8 mouse cellular contexts compared by ENCODE assay signal in genomic region chr6:115123262-115124201, GRCm38 (mm10). TPM values are rescaled to one million over a fixed set of nuclear protein-coding genes. Genes with fewer than 3 reads are reported as not detected.
DNase-seq lines count a peak whose midpoint lies in the region; ATAC-seq and TF ChIP-seq lines count a peak whose summit lies in the region.

No protein-coding gene starts in this region.

- DNase-seq in heart, adult 11 months, result peak; percentile 92
- no peak for DNase-seq in heart, postnatal 25 days (ENCODE audit: low spot score)
- DNase-seq in cerebellum, adult 11-12 months, result peak; percentile 64
- DNase-seq in forebrain, postnatal 0 days, result peak; percentile 82
- peak; percentile 52 for DNase-seq in neural tube, embryonic 10.5 days (ENCODE audit: extremely low spot score, low spot score)
- DNase-seq in urinary bladder, postnatal 4 days (ENCODE audit: low spot score in 2 of 2), result no peak

- no peaks in the 10 kb centered on the region for H3K27me3 ChIP-seq in forebrain, postnatal 0 days (ENCODE audit: insufficient read depth, low read length)
- H3K27me3 ChIP-seq in hindbrain, embryonic 16.5 days (replicated peaks; ENCODE audit: control insufficient read depth, insufficient read depth, low read length), result no peaks in the 10 kb centered on the region
- no peaks in the 10 kb centered on the region for H3K27me3 ChIP-seq in liver, embryonic 12.5 days (replicated peaks)

- no peak for TF ChIP-seq CTCF in forebrain, postnatal 0 days (IDR thresholded peaks at IDR 0.05; ENCODE audit: low read depth)

- intact Hi-C loops in heart, postnatal 25 days (cut with DNase I), result no loop called here

- H3K9ac ChIP-seq in forebrain, postnatal 0 days, result no peak overlapping the region
- no peak overlapping the region for H3K9ac ChIP-seq in hindbrain, embryonic 16.5 days (ENCODE audit: low read depth, low read length)
- no peak overlapping the region for H3K9ac ChIP-seq in liver, embryonic 12.5 days

- 15% methylated on average over 10 of the region's 10 CpGs for WGBS in forebrain, postnatal 0 days
- 12% methylated on average over 10 of the region's 10 CpGs for WGBS in hindbrain, embryonic 16.5 days
- 13% methylated on average over 10 of the region's 10 CpGs for WGBS in liver, embryonic 12.5 days (ENCODE audit: insufficient replicate concordance)

- no peak overlapping the region for H3K4me3 ChIP-seq in forebrain, postnatal 0 days (ENCODE audit: low read depth, low read length)
- H3K4me3 ChIP-seq in hindbrain, embryonic 16.5 days (ENCODE audit: low read length), result no peak overlapping the region
- no peak overlapping the region for H3K4me3 ChIP-seq in liver, embryonic 12.5 days

- H3K9me3 ChIP-seq in forebrain, postnatal 0 days (ENCODE audit: low read length), result no peaks in the 10 kb centered on the region
- H3K9me3 ChIP-seq in hindbrain, embryonic 16.5 days (ENCODE audit: control insufficient read depth, low read length), result no peaks in the 10 kb centered on the region
- H3K9me3 ChIP-seq in liver, embryonic 12.5 days (replicated peaks), result no peaks in the 10 kb centered on the region

- peak; percentile 86 for ATAC-seq in forebrain, postnatal 0 days
- peak; percentile 93 for ATAC-seq in hindbrain, embryonic 16.5 days
- ATAC-seq in liver, embryonic 12.5 days, result no peak

- no peaks in the 10 kb centered on the region for H3K36me3 ChIP-seq in forebrain, postnatal 0 days (ENCODE audit: insufficient read depth)
- H3K36me3 ChIP-seq in hindbrain, embryonic 16.5 days (ENCODE audit: control insufficient read depth, insufficient read depth, low read length), result no peaks in the 10 kb centered on the region
- H3K36me3 ChIP-seq in liver, embryonic 12.5 days, result no peaks in the 10 kb centered on the region

- 0 out of 2 replicates have a peak overlapping the region, but pooled peaks have one; percentile 4 for H3K4me2 ChIP-seq in forebrain, postnatal 0 days (ENCODE audit: low read depth)
- peak overlapping the region; percentile 28 for H3K4me2 ChIP-seq in hindbrain, embryonic 16.5 days (ENCODE audit: low read length)
- H3K4me2 ChIP-seq in liver, embryonic 12.5 days, result peak overlapping the region; percentile 19

- peaks cover 43% of the 10 kb centered on the region for H3K4me1 ChIP-seq in forebrain, postnatal 0 days (ENCODE audit: insufficient read depth)
- peaks cover 32% of the 10 kb centered on the region for H3K4me1 ChIP-seq in hindbrain, embryonic 16.5 days (ENCODE audit: control insufficient read depth, insufficient read depth, low read depth, low read length)
- no peaks in the 10 kb centered on the region; the same call in 1 of the 2 replicates for H3K4me1 ChIP-seq in liver, embryonic 12.5 days

- peak overlapping the region; percentile 82 for H3K27ac ChIP-seq in forebrain, postnatal 0 days (ENCODE audit: low read depth, low read length)
- peak overlapping the region; percentile 81 for H3K27ac ChIP-seq in hindbrain, embryonic 16.5 days (ENCODE audit: low read depth, low read length)
- H3K27ac ChIP-seq in liver, embryonic 12.5 days, result no peak overlapping the region

RNA-seq across cellular contexts. Expression of gene Syn2, which starts 11.2 kb away (rescaled TPM):
- 1 to 10 TPM; 4.5 to 5.8 TPM for total RNA-seq in heart, postnatal 25 days (2021)
- 80.1 and 91.1 TPM in 2 replicates for total RNA-seq in forebrain, postnatal 0 days (2014; rRNA removed)
- polyA plus RNA-seq in forebrain, postnatal 0 days (2015; fragmentation: Nextera tagmentation; extraction: Ambion mirVana), result 52.7 and 85.9 TPM in 2 replicates
- polyA plus RNA-seq in hindbrain, embryonic 16.5 days (2015; fragmentation: Nextera tagmentation; extraction: Ambion mirVana), result 55.9 and 69.7 TPM in 2 replicates
- polyA plus RNA-seq in liver, embryonic 12.5 days (2016; fragmentation: Nextera tagmentation; extraction: Ambion mirVana), result 0.12 TPM in 1 of 2 replicates, not detected in the other

Comparison
In these comparisons a context has a peak if more than half of its experiments do, and no peak if none do; other contexts are left out.
1. DNase-seq: peak in heart, adult 11 months (single experiment), cerebellum, adult 11-12 months (single experiment), forebrain, postnatal 0 days (single experiment) and neural tube, embryonic 10.5 days (single experiment); none in heart, postnatal 25 days (single experiment) and urinary bladder, postnatal 4 days (0 of 2).
2. RNA of gene Syn2, which starts 11.2 kb away (polyA plus RNA-seq): 52.7 to 85.9 TPM in forebrain, postnatal 0 days and 55.9 to 69.7 TPM in hindbrain, embryonic 16.5 days; 0.12 TPM in liver, embryonic 12.5 days; every median in the first group is over 10 times any median in the second.
3. Peak in every context shown above with its lines, with median percentiles within 50 percentile points of each other: H3K4me2 ChIP-seq.